Mouse (Mus musculus): ENCODE results near the gene Fcer1g.

DNA sequence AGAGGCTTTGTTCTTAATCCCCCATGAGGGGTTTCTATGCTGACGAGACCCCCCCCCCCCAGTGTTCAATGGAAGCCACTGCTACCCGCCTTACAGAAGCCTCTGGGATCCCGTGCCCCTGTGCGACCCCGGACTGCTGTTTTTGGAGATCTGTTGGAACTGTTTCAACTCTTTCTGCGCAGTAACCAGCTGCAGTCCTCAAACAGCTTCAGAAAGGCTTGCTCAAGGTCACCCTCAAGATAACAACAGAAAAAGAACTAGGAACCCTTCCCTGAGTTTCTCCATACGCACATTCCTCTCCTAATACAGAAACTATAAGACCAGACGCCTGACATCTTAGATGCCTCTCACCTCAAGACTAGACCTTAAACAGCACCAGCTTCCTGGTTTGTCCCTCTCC lies 45.1 kb downstream of the Fcer1g start:
- TF ChIP-seq CTCF (IDR thresholded peaks at IDR 0.05; ENCODE audit: borderline replicate concordance, control insufficient read depth, extremely low read depth, insufficient read depth, low read length, poor library complexity) (no peak), POLR2A (IDR thresholded peaks at IDR 0.05; ENCODE audit: control insufficient read depth, extremely low read depth, insufficient read depth, low read length, poor library complexity) (no peak)

Measured in thymus, adult 2 months (tissue).